Mouse (Mus musculus): ENCODE measurements around the gene Aida. TPM values are rescaled to one million over a fixed set of nuclear protein-coding genes. Genes with fewer than 3 reads are reported as not detected.

The Aida gene
- polyA plus RNA-seq (2015; fragmentation: Nextera tagmentation; extraction: Ambion mirVana): 34.2 and 40.6 TPM in 2 replicates

GRCm38 (mm10) chr1:183296465-183296864, at the start of gene Aida:
Aida (plus strand) TSS chr1:183296590.

DNA sequence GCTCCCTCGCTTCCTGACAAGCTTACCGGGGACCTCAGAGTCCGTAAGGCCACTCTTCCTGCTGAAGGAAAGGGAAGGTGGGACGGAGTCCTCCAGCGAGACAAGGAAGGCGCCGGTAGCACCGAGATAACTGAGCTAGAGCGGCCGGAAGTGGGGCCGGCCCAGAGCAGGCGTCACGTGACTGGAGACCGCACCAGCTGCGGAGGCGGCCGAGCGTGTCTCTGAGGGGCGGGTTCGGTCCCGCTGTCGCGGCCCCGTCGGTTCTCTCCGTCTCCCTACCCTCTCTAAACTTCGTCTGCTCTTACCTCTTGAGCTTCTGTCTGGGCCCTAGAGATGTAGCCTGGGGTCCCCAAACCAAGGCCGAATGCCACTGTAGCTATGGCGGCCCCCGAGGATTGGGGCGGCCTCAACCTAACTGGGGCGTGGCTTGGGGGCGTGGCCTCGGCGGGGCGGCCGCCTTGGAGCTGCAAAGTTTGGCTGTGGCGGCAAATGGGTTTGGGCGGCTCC, 540 bp downstream of the Aida start, which contains the start of gene Brox:
Gene Brox, minus strand, starts transcription at position 393 of the 507 bp plus-strand sequence.

DNA sequence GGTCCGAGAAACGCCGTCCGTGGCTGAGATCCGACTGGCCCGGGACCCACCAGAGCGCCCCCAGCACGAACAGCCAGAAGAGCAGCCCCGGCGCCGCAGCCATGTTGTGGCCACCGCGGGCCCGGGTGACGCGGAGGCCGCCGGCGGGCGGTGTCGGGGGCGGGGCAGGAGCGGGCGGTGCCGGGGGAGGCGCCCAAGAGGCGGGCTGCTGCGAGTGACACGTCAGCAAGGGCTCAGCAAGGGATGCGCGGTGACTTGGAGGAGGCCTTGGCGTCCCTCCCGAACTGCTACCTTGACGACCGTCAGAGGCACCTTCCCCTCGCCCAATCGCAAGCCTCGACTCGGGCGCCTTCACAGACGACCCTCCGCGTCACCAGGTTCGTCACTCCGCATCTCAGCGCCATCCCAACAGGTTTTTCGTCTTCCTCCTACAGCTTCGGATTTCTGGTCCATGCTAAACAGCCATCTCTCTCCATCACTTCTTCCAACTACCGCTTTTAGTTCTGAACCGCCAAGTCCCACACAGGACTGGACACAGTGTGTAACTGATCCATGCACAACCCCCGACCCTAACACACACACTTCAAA, 73.1 kb downstream of the Aida start, which contains the start of gene Mia3:
Gene Mia3, minus strand, starts transcription at position 127 of the 588 bp plus-strand sequence.

Other genes starting within 250 kb of the Aida start
- 6.3 and 8.3 TPM in 2 replicates for gene Disp1, start 75.1 kb upstream of the Aida start, polyA plus RNA-seq (2015; fragmentation: Nextera tagmentation; extraction: Ambion mirVana)
- gene Brox, start 679 bp downstream of the Aida start, polyA plus RNA-seq (2015; fragmentation: Nextera tagmentation; extraction: Ambion mirVana): 28.9 and 33.3 TPM in 2 replicates
- gene Mia3, start 73.0 kb downstream of the Aida start, polyA plus RNA-seq (2015; fragmentation: Nextera tagmentation; extraction: Ambion mirVana): 59.3 and 61.8 TPM in 2 replicates
- 7.2 and 8.3 TPM in 2 replicates for gene Taf1a, start 92.4 kb downstream of the Aida start, polyA plus RNA-seq (2015; fragmentation: Nextera tagmentation; extraction: Ambion mirVana)
- gene Hhipl2, start 121.6 kb downstream of the Aida start, polyA plus RNA-seq (2015; fragmentation: Nextera tagmentation; extraction: Ambion mirVana): not detected in 2 replicates

Measured in skeletal muscle tissue, postnatal 0 days (tissue).